Mouse (Mus musculus) activated CD4-positive, CD25-positive, alpha-beta regulatory T cell, adult 9 weeks (primary cell): ENCODE data around the gene Sipa1l2. TPM values are rescaled to one million over a fixed set of nuclear protein-coding genes. Genes with fewer than 3 reads are reported as not detected.

Experiments used
- polyA plus RNA-seq: library from polyadenylated mRNA; unstranded; fragments of 100-300 nt; shearing (Covaris generic); gene quantifications from one replicate; pipeline ENCODE4 v1.2.1, GENCODE M21; 2017

Sipa1l2 gene
- polyA plus RNA-seq, result 0.67 TPM

DNA sequence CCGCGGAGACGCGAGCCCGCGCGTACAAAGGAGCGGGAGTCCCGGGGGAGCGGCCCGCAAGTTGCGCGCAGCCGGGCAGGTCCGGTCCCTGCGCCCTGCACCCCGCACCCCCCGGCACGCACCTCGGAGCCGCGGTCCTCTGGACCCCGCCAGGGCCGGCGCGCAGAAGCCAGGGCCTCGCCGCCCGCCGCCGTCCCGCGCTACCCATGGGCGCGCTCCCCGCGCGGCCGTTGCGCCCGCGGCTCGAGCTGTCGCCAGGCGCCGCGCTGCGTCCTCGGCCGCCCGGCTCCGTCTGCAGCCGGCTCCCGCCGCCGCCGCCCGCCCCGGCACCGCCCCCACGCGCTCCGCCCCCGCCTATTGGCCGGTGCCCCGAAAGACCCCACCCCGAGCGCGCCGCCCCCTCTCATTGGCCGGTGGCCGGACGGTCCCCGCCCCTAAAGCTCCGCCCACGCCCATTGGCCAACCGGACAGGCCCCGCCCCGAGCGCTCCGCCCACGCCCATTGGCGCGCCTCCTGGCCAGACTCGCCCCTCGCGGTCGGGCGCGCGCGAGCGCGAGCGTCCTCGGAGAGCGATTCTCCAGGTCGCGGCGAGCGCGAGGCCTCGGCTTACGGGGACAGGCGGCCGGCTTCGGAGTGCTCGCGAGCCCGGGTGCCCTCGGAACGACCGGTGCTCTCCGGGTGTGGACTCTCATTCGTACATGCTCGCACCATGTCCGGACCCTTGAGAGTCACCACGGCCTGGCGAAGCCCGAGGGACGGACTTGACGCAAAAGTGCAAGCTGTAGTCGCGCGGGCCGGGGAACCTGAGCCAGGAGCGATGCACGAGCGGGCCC is at the start of gene Sipa1l2:
Gene Sipa1l2, minus strand, starts transcription at position 276 of the 833 bp plus-strand sequence.

Other genes starting within 250 kb of the Sipa1l2 start
- gene Map10, start 100.0 kb upstream of the Sipa1l2 start, polyA plus RNA-seq, result 0.10 TPM
- gene Ntpcr, start 160.2 kb upstream of the Sipa1l2 start, polyA plus RNA-seq, result 27.3 TPM